Mouse (Mus musculus) kidney, postnatal 0 days (tissue): ENCODE measurements around the gene Fnbp1. TPM values are rescaled to one million over a fixed set of nuclear protein-coding genes. Genes with fewer than 3 reads are reported as not detected.
A peak's percentile ranks its signal among the peaks of the same experiment; 100 is the strongest.

Experiments used
- ATAC-seq: fragments of 200-750 bp; cut with Nextera tagmentation; replicated peaks from 2 replicates; pipeline ENCODE4 v1.8.0; 2017; ENCODE audit warnings: low read depth, moderate number of reproducible peaks, moderate TSS enrichment, moderate library complexity; ENCODE audit not compliant: low FRiP score
- DNase-seq: peaks from one replicate; pipeline ENCODE4 v3.0.0-alpha.2; 2016; ENCODE audit warnings: low spot score
- H3K27ac ChIP-seq: fragments of 300-500 bp; sonication (generic); 2 replicates; pipeline ENCODE4 v1.5.1; 2014; ENCODE audit warnings: mild to moderate bottlenecking
- H3K27me3 ChIP-seq: fragments of 300-500 bp; sonication (generic); 2 replicates; pipeline ENCODE4 v1.6.1; 2014; ENCODE audit warnings: low read length, mixed read lengths; ENCODE audit not compliant: insufficient read depth
- H3K36me3 ChIP-seq: fragments of 300-500 bp; sonication (generic); 2 replicates; pipeline ENCODE4 v1.6.1; 2014; ENCODE audit warnings: low read length, mixed read lengths; ENCODE audit not compliant: insufficient read depth
- H3K4me1 ChIP-seq: fragments of 300-500 bp; sonication (generic); replicated peaks from 2 replicates; pipeline ENCODE4 v1.6.1; 2014; ENCODE audit warnings: antibody characterized with exemption, low read length, mixed read lengths; ENCODE audit not compliant: insufficient read depth
- H3K4me2 ChIP-seq: fragments of 300-500 bp; sonication (generic); 2 replicates; pipeline ENCODE4 v1.6.1; 2014; ENCODE audit warnings: mild to moderate bottlenecking, low read length, moderate library complexity, mixed read lengths
- H3K4me3 ChIP-seq: fragments of 300-500 bp; sonication (generic); replicated peaks from 2 replicates; pipeline ENCODE4 v1.5.1; 2014; ENCODE audit warnings: low read depth, low read length
- H3K9ac ChIP-seq: fragments of 300-500 bp; sonication (generic); 2 replicates; pipeline ENCODE4 v1.6.1; 2014; ENCODE audit warnings: low read depth, low read length
- H3K9me3 ChIP-seq: fragments of 300-500 bp; sonication (generic); replicated peaks from 2 replicates; pipeline ENCODE4 v1.6.1; 2016; ENCODE audit warnings: low read length, inconsistent platforms, mixed read lengths
- CTCF ChIP-seq: IDR thresholded peaks from 2 replicates; pipeline ENCODE4 v1.5.1; 2016; ENCODE audit warnings: antibody characterized with exemption, low read depth, mild to moderate bottlenecking, moderate library complexity
- WGBS: fragments of 180-500 bp; shearing (Covaris S2); extraction: QIAGEN DNeasy Blood & Tissue Kit; methylation state at CpG from one replicate; pipeline ENCODE4 v1.1.7; 2014; 5-methylcytosine and 5-hydroxymethylcytosine counted together
- polyA plus RNA-seq: library from polyadenylated mRNA; unstranded; fragments of >200 nt; fragmentation: Nextera tagmentation; extraction: Ambion mirVana; gene quantifications from 2 replicates; pipeline ENCODE4 v1.2.1, GENCODE M21; 2015

Gene Fnbp1
- polyA plus RNA-seq, 1 experiment from 2014 or later = 12.3 TPM

GRCm38 (mm10) chr2:30981790-30982513 is 159.9 kb downstream of the Fnbp1 start, which contains the start of the genes BC005624 and Usp20:
TSS of gene BC005624 (minus strand) at chr2:30982201.
TSS of gene Usp20 (plus strand) at chr2:30982279.
- under 1% methylated on average over 66 of the region's 66 CpGs for WGBS
- H3K4me3 ChIP-seq = peak within 1 kb of the TSS; percentile 81
- H3K4me2 ChIP-seq = peak within 1 kb of the TSS; percentile 75
- peaks cover 22% of the 10 kb centered on the region for H3K36me3 ChIP-seq
- peak within 1 kb of the TSS; percentile 32; the same call in 1 of the 2 replicates for H3K27ac ChIP-seq
- H3K9me3 ChIP-seq = no peaks in the 10 kb centered on the region
- 0 out of 2 replicates have a peak, but pooled peaks cover 8% of the 10 kb centered on the region for H3K4me1 ChIP-seq
- H3K9ac ChIP-seq = peak within 1 kb of the TSS; percentile 70
- DNase-seq (peak; percentile 99), ATAC-seq (peak; percentile 97)
- H3K27me3 ChIP-seq = no peaks in the 10 kb centered on the region
- TF ChIP-seq CTCF = peak; percentile 45; the same call in 1 of the 2 replicates

Other genes with a start within 250 kb of the Fnbp1 start
- 44.2 and 47.9 TPM in 2 replicates for gene Ptges, start 212.1 kb downstream of the Fnbp1 start, polyA plus RNA-seq
- gene Tor1b, start 189.0 kb downstream of the Fnbp1 start, polyA plus RNA-seq = 34.8 and 35.3 TPM in 2 replicates
- 69.1 and 70.7 TPM in 2 replicates for gene Tor1a, start 174.1 kb downstream of the Fnbp1 start, polyA plus RNA-seq
- gene BC005624, start 159.8 kb downstream of the Fnbp1 start, polyA plus RNA-seq = 47.2 and 48.4 TPM in 2 replicates
- 12.9 and 15.9 TPM in 2 replicates for gene Usp20, start 159.7 kb downstream of the Fnbp1 start, polyA plus RNA-seq
- 30.7 and 32.3 TPM in 2 replicates for gene Gpr107, start 10.3 kb upstream of the Fnbp1 start, polyA plus RNA-seq
- 23.5 and 26.3 TPM in 2 replicates for gene Ncs1, start 103.8 kb upstream of the Fnbp1 start, polyA plus RNA-seq
- 0.68 and 1.0 TPM in 2 replicates for gene Hmcn2, start 172.4 kb upstream of the Fnbp1 start, polyA plus RNA-seq